In the genomic region with DNA sequence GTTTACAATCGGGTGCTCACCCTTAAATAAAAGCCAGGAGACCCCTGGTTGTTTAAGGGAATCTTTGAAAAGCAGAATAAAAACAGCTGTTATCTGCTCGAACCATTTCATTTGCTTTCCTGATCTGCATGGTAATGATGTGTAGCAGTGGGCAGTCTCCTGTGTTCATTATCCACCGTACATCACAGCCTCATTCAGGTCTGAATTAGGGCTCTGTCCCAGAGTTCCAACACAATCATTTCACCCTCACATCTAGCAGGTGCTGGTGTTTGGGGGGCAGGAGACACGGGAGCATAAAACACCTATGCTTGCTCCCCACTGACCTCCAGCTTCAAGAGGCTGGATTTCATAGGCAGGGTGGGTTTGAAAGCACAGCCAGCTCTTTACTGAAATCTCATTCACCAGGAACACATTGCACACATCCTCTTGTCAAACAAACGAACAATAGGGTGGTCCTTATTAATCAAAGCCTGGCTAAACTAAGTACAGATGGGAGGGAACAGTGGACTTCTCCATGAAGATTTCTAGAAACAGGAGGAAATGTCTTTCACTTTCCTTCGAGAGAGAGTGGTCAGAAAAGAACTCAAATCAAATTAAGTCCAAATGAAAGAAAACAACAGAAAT, we compare ENCODE assay signal across 11 mouse cellular contexts.
DNase-seq lines count a peak whose midpoint lies in the region; ATAC-seq and TF ChIP-seq lines count a peak whose summit lies in the region.
"Had no signal": no experiment of that assay in that cellular context is flagged by ENCODE, and none has a peak within 500 bp of the region (broad histone marks: within the 10 kb centered on the region; RNA-seq: fewer than 3 reads in every experiment).

No protein-coding gene starts in this region.

- no peak overlapping the region for H3K4me3 ChIP-seq in embryonic facial prominence, embryonic 14.5 days (ENCODE audit: low read depth, low read length)
- H3K4me3 ChIP-seq in embryonic facial prominence, embryonic 10.5 days, result no peak overlapping the region
- peak overlapping the region; percentile 35; the same call in 1 of the 2 replicates for H3K4me3 ChIP-seq in cortical plate, adult 2 months (ENCODE audit: insufficient read depth, low read length)
- H3K4me3 ChIP-seq in intestine, embryonic 16.5 days (ENCODE audit: low read length), result no peak overlapping the region
- H3K4me3 ChIP-seq in midbrain, embryonic 14.5 days (replicated peaks; ENCODE audit: low read depth, low read length), result no peak overlapping the region

- H3K4me1 ChIP-seq in embryonic facial prominence, embryonic 14.5 days (ENCODE audit: control insufficient read depth, insufficient read depth, low read length), result 0 out of 2 replicates have a peak, but pooled peaks cover 19% of the 10 kb centered on the region
- peaks cover 18% of the 10 kb centered on the region for H3K4me1 ChIP-seq in embryonic facial prominence, embryonic 10.5 days
- H3K4me1 ChIP-seq in cortical plate, adult 2 months (ENCODE audit: control insufficient read depth, insufficient read depth, low read length), result peaks cover 2% of the 10 kb centered on the region; the same call in 1 of the 2 replicates
- no peaks in the 10 kb centered on the region; the same call in 1 of the 2 replicates for H3K4me1 ChIP-seq in intestine, embryonic 16.5 days (ENCODE audit: control insufficient read depth, insufficient read depth, low read length)
- peaks cover 15% of the 10 kb centered on the region for H3K4me1 ChIP-seq in midbrain, embryonic 14.5 days (ENCODE audit: control insufficient read depth, insufficient read depth, low read length)

- no peak overlapping the region for H3K9ac ChIP-seq in embryonic facial prominence, embryonic 14.5 days (ENCODE audit: low read depth, low read length)
- H3K9ac ChIP-seq in intestine, embryonic 16.5 days (ENCODE audit: low read depth, low read length), result no peak overlapping the region
- H3K9ac ChIP-seq in midbrain, embryonic 14.5 days (replicated peaks; ENCODE audit: low read length), result no peak overlapping the region

- H3K4me2 ChIP-seq in embryonic facial prominence, embryonic 14.5 days (ENCODE audit: low read depth, low read length), result peak overlapping the region; percentile 24; the same call in 1 of the 2 replicates
- H3K4me2 ChIP-seq in intestine, embryonic 16.5 days (ENCODE audit: low read depth, low read length), result no peak overlapping the region
- peak overlapping the region; percentile 11 for H3K4me2 ChIP-seq in midbrain, embryonic 14.5 days (ENCODE audit: low read length)

- H3K36me3 ChIP-seq in embryonic facial prominence, embryonic 14.5 days (ENCODE audit: control insufficient read depth, insufficient read depth, low read length), result no peaks in the 10 kb centered on the region
- no peaks in the 10 kb centered on the region for H3K36me3 ChIP-seq in embryonic facial prominence, embryonic 10.5 days (replicated peaks)
- H3K36me3 ChIP-seq in intestine, embryonic 16.5 days (ENCODE audit: control insufficient read depth, insufficient read depth, low read length), result no peaks in the 10 kb centered on the region
- H3K36me3 ChIP-seq in midbrain, embryonic 14.5 days (ENCODE audit: control insufficient read depth, insufficient read depth, low read length), result no peaks in the 10 kb centered on the region

- no peak for DNase-seq in embryonic facial prominence, embryonic 14.5 days (ENCODE audit: low spot score)
- no peak for DNase-seq in embryonic facial prominence, embryonic 10.5 days (ENCODE audit: low spot score)
- peak; percentile 39 for DNase-seq in midbrain, embryonic 14.5 days
- no peak for DNase-seq in layer of hippocampus, postnatal 14 days (ENCODE audit: low spot score in 2 of 2)
- DNase-seq in left cerebral cortex, postnatal 14 days (ENCODE audit: low spot score in 2 of 2), result no peak
- DNase-seq: adrenal gland, postnatal 14 days; kidney, adult 11 months; left cerebral cortex, postnatal 4 days had no signal

- ATAC-seq in embryonic facial prominence, embryonic 14.5 days (ENCODE audit: low read depth), result no peak
- 0 out of 2 replicates have a peak, but pooled peaks have one; percentile 31 for ATAC-seq in intestine, embryonic 16.5 days
- no peak for ATAC-seq in midbrain, embryonic 14.5 days (ENCODE audit: low FRiP score, low TSS enrichment)
- no peak for ATAC-seq in granulocyte monocyte progenitor cell, adult 5-6 weeks (replicated peaks; ENCODE audit: poor library complexity, severe bottlenecking)

- WGBS in embryonic facial prominence, embryonic 14.5 days, result 31% methylated on average over 6 of the region's 6 CpGs
- 48% methylated on average over 6 of the region's 6 CpGs for WGBS in embryonic facial prominence, embryonic 10.5 days
- WGBS in intestine, embryonic 16.5 days, result 28% methylated on average over 6 of the region's 6 CpGs
- 28% methylated on average over 6 of the region's 6 CpGs for WGBS in midbrain, embryonic 14.5 days

- H3K9me3 ChIP-seq in embryonic facial prominence, embryonic 14.5 days (ENCODE audit: control insufficient read depth, low read length), result no peaks in the 10 kb centered on the region
- H3K9me3 ChIP-seq in embryonic facial prominence, embryonic 10.5 days, result no peaks in the 10 kb centered on the region
- H3K9me3 ChIP-seq in intestine, embryonic 16.5 days (ENCODE audit: control insufficient read depth, low read length), result no peaks in the 10 kb centered on the region
- no peaks in the 10 kb centered on the region for H3K9me3 ChIP-seq in midbrain, embryonic 14.5 days (ENCODE audit: control insufficient read depth, low read length)

- no peaks in the 10 kb centered on the region for H3K27me3 ChIP-seq in embryonic facial prominence, embryonic 14.5 days (replicated peaks; ENCODE audit: control insufficient read depth, insufficient read depth, low read length)
- H3K27me3 ChIP-seq in embryonic facial prominence, embryonic 10.5 days (replicated peaks; ENCODE audit: low read depth, poor library complexity, severe bottlenecking), result no peaks in the 10 kb centered on the region; the same call in 1 of the 2 replicates
- no peaks in the 10 kb centered on the region for H3K27me3 ChIP-seq in intestine, embryonic 16.5 days (replicated peaks; ENCODE audit: control insufficient read depth, insufficient read depth, low read length)
- H3K27me3 ChIP-seq in midbrain, embryonic 14.5 days (ENCODE audit: control insufficient read depth, insufficient read depth, low read length), result peaks cover 3% of the 10 kb centered on the region; the same call in 1 of the 2 replicates

- TF ChIP-seq CTCF in cortical plate, adult 2 months (IDR thresholded peaks at IDR 0.05; ENCODE audit: extremely low read depth, insufficient read depth, low read length), result no peak

- TF ChIP-seq POLR2A in cortical plate, adult 2 months (IDR thresholded peaks at IDR 0.05; ENCODE audit: extremely low read depth, insufficient read depth, low read length), result no peak

- H3K27ac ChIP-seq in embryonic facial prominence, embryonic 14.5 days (replicated peaks; ENCODE audit: low read depth, low read length), result no peak overlapping the region; the same call in 1 of the 2 replicates
- H3K27ac ChIP-seq in embryonic facial prominence, embryonic 10.5 days (replicated peaks), result no peak overlapping the region
- no peak overlapping the region for H3K27ac ChIP-seq in cortical plate, adult 2 months (ENCODE audit: insufficient read depth, low read length)
- H3K27ac ChIP-seq in intestine, embryonic 16.5 days (ENCODE audit: low read length), result peak overlapping the region; percentile 21; the same call in 1 of the 2 replicates
- H3K27ac ChIP-seq in midbrain, embryonic 14.5 days (replicated peaks; ENCODE audit: low read depth, low read length), result peak overlapping the region; percentile 42

- intact Hi-C loops in left cerebral cortex, postnatal 14 days (cut with DNase I), result no loop called here

Comparison
In these comparisons a context has a peak if more than half of its experiments do, and no peak if none do; other contexts are left out.
1. H3K27ac ChIP-seq: peak in intestine, embryonic 16.5 days (single experiment) and midbrain, embryonic 14.5 days (single experiment); none in embryonic facial prominence, embryonic 14.5 days (single experiment), embryonic facial prominence, embryonic 10.5 days (single experiment) and cortical plate, adult 2 months (single experiment).